Mouse (Mus musculus) cerebellum, adult 2 months (tissue): ENCODE results near the gene Ndufb7. TPM values are rescaled to one million over a fixed set of nuclear protein-coding genes. Genes with fewer than 3 reads are reported as not detected.
A peak's percentile ranks its signal among the peaks of the same experiment; 100 is the strongest.
"Not testable (repeated sequence)": the region's sequence is repeated elsewhere in the genome, so short reads cannot be mapped to it uniquely, and the experiment has no call there.

Experiments used
- DNase-seq, 2 experiments: peaks; one replicate each; pipeline ENCODE4 v3.0.0; 2021
- H3K27ac ChIP-seq: fragments of 200-500 bp; 2 replicates; pipeline ENCODE4 v1.5.1; 2012; ENCODE audit warnings: low read length, control low read depth, inconsistent platforms; ENCODE audit not compliant: insufficient read depth
- H3K27me3 ChIP-seq: fragments of 200-500 bp; 2 replicates; pipeline ENCODE4 v1.6.1; 2012; ENCODE audit warnings: inconsistent platforms, mild to moderate bottlenecking, low read length, moderate library complexity; ENCODE audit not compliant: control insufficient read depth, insufficient read depth
- H3K4me1 ChIP-seq: fragments of 200-500 bp; 2 replicates; pipeline ENCODE4 v1.6.1; 2011; ENCODE audit warnings: low read length; ENCODE audit not compliant: control insufficient read depth, insufficient read depth
- H3K4me3 ChIP-seq: fragments of 200-500 bp; replicated peaks from 2 replicates; pipeline ENCODE3; 2011; ENCODE audit warnings: mild to moderate bottlenecking, low read depth, low read length, control low read depth; ENCODE audit not compliant: insufficient read depth
- CTCF ChIP-seq: fragments of 200-500 bp; IDR thresholded peaks from 2 replicates; pipeline ENCODE4 v1.5.1; 2011; ENCODE audit warnings: low read depth, mild to moderate bottlenecking, control low read depth, low read length, moderate library complexity, borderline replicate concordance; ENCODE audit not compliant: insufficient read depth
- POLR2A ChIP-seq: fragments of 200-500 bp; IDR thresholded peaks from 2 replicates; pipeline ENCODE4 v1.6.1; 2011; ENCODE audit warnings: low read length, control low read depth, borderline replicate concordance; ENCODE audit not compliant: insufficient read depth
- WGBS: fragments of 180-500 bp; shearing (Covaris S2); methylation state at CpG from one replicate; pipeline ENCODE4 v1.1.7; 2018; 5-methylcytosine and 5-hydroxymethylcytosine counted together
- polyA plus RNA-seq: library from polyadenylated mRNA; depleted of rRNA; stranded (reverse); fragments of >200 nt; gene quantifications from 2 replicates; pipeline ENCODE4 v1.2.3, GENCODE M21; 2012; rRNA removed

Gene Ndufb7
- polyA plus RNA-seq = 394 and 445 TPM in 2 replicates

- DNase-seq = peak; percentile 95 to 99
- under 1% methylated on average over 48 of the region's 48 CpGs for WGBS
- TF ChIP-seq POLR2A = peak; percentile 22; the same call in 1 of the 2 replicates
- peak; percentile 92 for TF ChIP-seq CTCF
- H3K4me3 ChIP-seq = peak within 1 kb of the TSS; percentile 83
- H3K27me3 ChIP-seq = no peaks in the 10 kb centered on the region
- peak within 1 kb of the TSS; percentile 89 for H3K27ac ChIP-seq
- H3K4me1 ChIP-seq = peaks cover 5% of the 10 kb centered on the region
These were observed at the start of gene Ndufb7 for GRCm38 (mm10) chr8:83566469-83567395. Gene Ndufb7, plus strand, starts transcription at chr8:83566671.

- TF ChIP-seq POLR2A (no peak), CTCF (no peak)
- WGBS = 71% methylated on average over 3 of the region's 3 CpGs
These were observed 46.0 kb upstream of the Ndufb7 start for GRCm38 (mm10) chr8:83520432-83520831.

GRCm38 (mm10) chr8:83520907-83521306 lies 45.6 kb upstream of the Ndufb7 start:
- H3K4me3 ChIP-seq, H3K27ac ChIP-seq, H3K4me1 ChIP-seq, DNase-seq, H3K27me3 ChIP-seq: not testable (repeated sequence)
- 77% methylated on average over 3 of the region's 3 CpGs for WGBS

More at GRCm38 (mm10) chr8:83520432-83520831, 46.0 kb upstream of the Ndufb7 start:
- DNase-seq = no peak
- no peak overlapping the region for H3K4me3 ChIP-seq
- no peak overlapping the region for H3K27ac ChIP-seq
- H3K27me3 ChIP-seq = no peaks in the 10 kb centered on the region
- no peaks in the 10 kb centered on the region for H3K4me1 ChIP-seq

GRCm38 (mm10) chr8:83521310-83521709 lies 45.2 kb upstream of the Ndufb7 start:
- Histone ChIP-seq H3K4me1 (no peaks in the 10 kb centered on the region), H3K4me3 (no peak overlapping the region), H3K27ac (no peak overlapping the region), H3K27me3 (no peaks in the 10 kb centered on the region)
- WGBS = 20% methylated on average over 1 of the region's 1 CpGs
- TF ChIP-seq CTCF = no peak
- no peak for TF ChIP-seq POLR2A
- DNase-seq = no peak

- H3K27ac ChIP-seq = no peak overlapping the region
- no peaks in the 10 kb centered on the region for H3K4me1 ChIP-seq
- no peak overlapping the region for H3K4me3 ChIP-seq
- H3K27me3 ChIP-seq = no peaks in the 10 kb centered on the region
- TF ChIP-seq POLR2A = no peak
- TF ChIP-seq CTCF = no peak
- 77% methylated on average over 2 of the region's 2 CpGs for WGBS
- no peak for DNase-seq
These were observed 31.7 kb upstream of the Ndufb7 start for GRCm38 (mm10) chr8:83534802-83535201.

- Histone ChIP-seq H3K27me3 (no peaks in the 10 kb centered on the region), H3K27ac (no peak within 1 kb of the TSS), H3K4me3 (no peak within 1 kb of the TSS), H3K4me1 (no peaks in the 10 kb centered on the region)
- WGBS = 65% methylated on average over 3 of the region's 3 CpGs
- DNase-seq = no peak
- TF ChIP-seq CTCF (no peak), POLR2A (no peak)
These were observed 30.7 kb upstream of the Ndufb7 start, which contains the start of gene Olfr370 for GRCm38 (mm10) chr8:83535736-83536135. Gene Olfr370, plus strand, starts transcription at chr8:83535780.

- TF ChIP-seq CTCF (no peak), POLR2A (no peak)
- 79% methylated on average over 3 of the region's 3 CpGs for WGBS
- Histone ChIP-seq H3K4me3 (no peak overlapping the region), H3K4me1 (no peaks in the 10 kb centered on the region; the same call in 1 of the 2 replicates), H3K27me3 (no peaks in the 10 kb centered on the region), H3K27ac (no peak overlapping the region)
- no peak for DNase-seq
These were observed 3.8 kb upstream of the Ndufb7 start for GRCm38 (mm10) chr8:83562669-83563068.

- WGBS = 61% methylated on average over 4 of the region's 4 CpGs
- no peaks in the 10 kb centered on the region for H3K27me3 ChIP-seq
- H3K27ac ChIP-seq = no peak overlapping the region
- no peak for DNase-seq
- no peak overlapping the region for H3K4me3 ChIP-seq
- peaks cover 2% of the 10 kb centered on the region for H3K4me1 ChIP-seq
- TF ChIP-seq POLR2A (no peak), CTCF (no peak)
These were observed 3.2 kb upstream of the Ndufb7 start for GRCm38 (mm10) chr8:83563246-83563645.
